Mouse (Mus musculus): ENCODE results near the gene Alcam. TPM values are rescaled to one million over a fixed set of nuclear protein-coding genes. Genes with fewer than 3 reads are reported as not detected.
A peak's percentile ranks its signal among the peaks of the same experiment; 100 is the strongest.

Alcam gene
- polyA plus RNA-seq (2012; rRNA removed) = 1.3 and 1.9 TPM in 2 replicates

DNA sequence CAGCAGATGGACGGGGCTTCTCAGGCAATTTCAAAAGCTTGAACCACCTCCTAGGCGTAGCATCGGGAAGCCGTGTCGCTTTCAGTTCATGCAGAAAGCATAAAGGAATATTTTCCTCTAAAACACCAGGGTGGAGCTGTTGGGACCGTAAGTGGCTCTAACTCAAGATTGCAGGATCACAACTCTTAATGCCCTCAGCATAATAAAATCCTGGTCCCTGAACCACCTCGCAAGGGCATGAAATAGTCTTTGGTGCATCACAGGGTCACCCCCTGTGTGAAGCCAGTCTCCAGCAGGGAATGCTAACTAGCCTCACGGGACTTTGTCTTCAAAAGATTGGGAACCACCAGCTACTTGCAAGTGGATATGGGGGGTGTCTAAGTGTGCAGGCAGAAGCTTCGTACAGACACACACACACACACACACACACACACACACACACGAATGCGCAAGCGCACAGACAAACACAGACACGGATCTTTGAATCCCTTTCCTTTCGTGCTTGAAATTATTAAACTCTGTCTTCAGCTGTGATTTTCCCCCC is at the start of gene Alcam:
Gene Alcam (minus strand): TSS at position 104 of the 544 bp plus-strand sequence.
- 0 out of 2 replicates have a peak, but pooled peaks cover 2% of the 10 kb centered on the region for H3K27me3 ChIP-seq (ENCODE audit: control insufficient read depth, insufficient read depth, low read length)
- TF ChIP-seq CTCF (IDR thresholded peaks at IDR 0.05; ENCODE audit: control insufficient read depth, insufficient read depth, insufficient replicate concordance, low read depth, low read length) (no peak), POLR2A (IDR thresholded peaks at IDR 0.05; ENCODE audit: control insufficient read depth, low read depth, low read length) (no peak)
- peaks cover 18% of the 10 kb centered on the region for H3K4me1 ChIP-seq (ENCODE audit: control insufficient read depth, insufficient read depth, low read length)
- H3K27ac ChIP-seq (ENCODE audit: control insufficient read depth, insufficient read depth, low read depth, low read length) = peak within 1 kb of the TSS; percentile 43; the same call in 1 of the 2 replicates
- H3K36me3 ChIP-seq (ENCODE audit: control insufficient read depth, insufficient read depth, low read length) = no peaks in the 10 kb centered on the region
- peak within 1 kb of the TSS; percentile 90 for H3K4me3 ChIP-seq (ENCODE audit: control insufficient read depth, low read depth, low read length)

DNA sequence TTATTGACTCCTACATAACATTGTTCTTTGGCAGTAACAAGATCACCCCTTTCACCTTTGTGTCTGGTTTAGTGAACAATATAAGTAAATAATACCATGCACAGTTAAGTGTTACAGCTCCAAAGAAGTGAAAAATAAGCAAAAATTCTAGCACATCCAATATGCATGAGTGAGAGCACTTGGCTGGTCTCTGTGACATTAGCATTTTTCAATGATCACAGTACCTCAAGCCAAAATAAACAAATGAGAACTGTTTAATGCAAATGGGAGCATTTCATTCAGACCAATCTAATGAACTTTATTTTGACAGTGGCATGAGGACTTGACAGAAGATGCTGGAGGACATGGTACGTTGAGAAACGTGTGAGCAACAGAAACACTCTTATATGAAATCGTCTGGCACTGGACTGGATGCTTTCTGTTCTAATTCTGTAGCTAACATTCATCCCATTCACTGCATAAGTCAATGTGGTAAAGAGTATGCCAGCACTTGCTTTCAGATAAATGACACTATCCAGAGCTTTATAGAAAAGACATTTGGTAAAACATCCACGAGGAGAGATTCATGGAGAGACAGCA is 45.0 kb upstream of the Alcam start:
- Histone ChIP-seq H3K27ac (ENCODE audit: control insufficient read depth, insufficient read depth, low read depth, low read length) (no peak overlapping the region), H3K27me3 (ENCODE audit: control insufficient read depth, insufficient read depth, low read length) (no peaks in the 10 kb centered on the region), H3K36me3 (ENCODE audit: control insufficient read depth, insufficient read depth, low read length) (no peaks in the 10 kb centered on the region), H3K4me3 (ENCODE audit: control insufficient read depth, low read depth, low read length) (no peak overlapping the region), H3K4me1 (ENCODE audit: control insufficient read depth, insufficient read depth, low read length) (no peaks in the 10 kb centered on the region)
- no peak for TF ChIP-seq CTCF (IDR thresholded peaks at IDR 0.05; ENCODE audit: control insufficient read depth, insufficient read depth, insufficient replicate concordance, low read depth, low read length)
- TF ChIP-seq POLR2A (IDR thresholded peaks at IDR 0.05; ENCODE audit: control insufficient read depth, low read depth, low read length) = no peak

DNA sequence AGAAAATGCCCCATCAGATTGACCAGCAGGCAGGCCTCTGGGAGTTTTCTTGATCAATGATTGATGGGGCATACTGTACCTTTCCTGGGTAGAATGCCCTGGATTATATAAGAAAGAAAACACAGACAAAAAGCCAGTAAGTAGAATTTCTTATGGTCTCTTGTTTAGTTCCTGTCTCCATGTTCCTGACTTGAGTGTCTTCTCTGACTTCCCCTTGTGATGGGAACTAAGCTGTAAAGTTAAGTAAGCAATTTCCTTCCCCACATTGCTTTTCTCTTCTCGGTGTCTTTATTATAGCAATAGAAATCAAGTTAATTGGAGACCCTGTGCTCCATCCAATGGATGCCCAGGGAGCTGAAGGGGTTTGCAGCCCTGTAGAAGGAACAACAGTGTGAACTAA is 36.7 kb upstream of the Alcam start:
- Histone ChIP-seq H3K4me3 (ENCODE audit: control insufficient read depth, low read depth, low read length) (no peak overlapping the region), H3K27me3 (ENCODE audit: control insufficient read depth, insufficient read depth, low read length) (no peaks in the 10 kb centered on the region), H3K4me1 (ENCODE audit: control insufficient read depth, insufficient read depth, low read length) (no peaks in the 10 kb centered on the region), H3K36me3 (ENCODE audit: control insufficient read depth, insufficient read depth, low read length) (no peaks in the 10 kb centered on the region), H3K27ac (ENCODE audit: control insufficient read depth, insufficient read depth, low read depth, low read length) (no peak overlapping the region)
- TF ChIP-seq CTCF (IDR thresholded peaks at IDR 0.05; ENCODE audit: control insufficient read depth, insufficient read depth, insufficient replicate concordance, low read depth, low read length) (no peak), POLR2A (IDR thresholded peaks at IDR 0.05; ENCODE audit: control insufficient read depth, low read depth, low read length) (no peak)

GRCm38 (mm10) chr16:52474235-52474634 is 20.4 kb upstream of the Alcam start:
- TF ChIP-seq POLR2A (IDR thresholded peaks at IDR 0.05; ENCODE audit: control insufficient read depth, low read depth, low read length) (no peak), CTCF (IDR thresholded peaks at IDR 0.05; ENCODE audit: control insufficient read depth, insufficient read depth, insufficient replicate concordance, low read depth, low read length) (no peak)
- Histone ChIP-seq H3K4me3 (ENCODE audit: control insufficient read depth, low read depth, low read length) (no peak overlapping the region), H3K4me1 (ENCODE audit: control insufficient read depth, insufficient read depth, low read length) (no peaks in the 10 kb centered on the region), H3K36me3 (ENCODE audit: control insufficient read depth, insufficient read depth, low read length) (no peaks in the 10 kb centered on the region), H3K27ac (ENCODE audit: control insufficient read depth, insufficient read depth, low read depth, low read length) (no peak overlapping the region), H3K27me3 (ENCODE audit: control insufficient read depth, insufficient read depth, low read length) (no peaks in the 10 kb centered on the region)

DNA sequence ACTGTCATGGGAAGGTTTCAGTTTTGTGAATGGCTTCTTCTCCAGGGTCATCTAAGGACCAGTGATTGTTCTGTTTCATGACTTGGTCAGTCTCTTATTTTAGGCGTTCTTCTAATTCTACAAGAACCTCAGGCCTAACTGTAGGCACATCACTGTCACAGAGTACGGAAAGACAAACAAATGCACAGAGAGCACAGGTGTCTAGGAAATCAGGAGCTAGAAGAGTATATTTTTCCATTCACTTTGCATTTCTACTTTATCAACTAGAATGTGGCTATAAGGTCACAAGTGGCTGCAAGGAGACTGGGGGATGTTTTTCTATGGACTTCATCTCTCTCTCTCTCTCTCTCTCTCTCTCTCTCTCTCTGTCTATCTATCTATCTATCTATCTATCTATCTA is 19.2 kb upstream of the Alcam start:
- Histone ChIP-seq H3K27me3 (ENCODE audit: control insufficient read depth, insufficient read depth, low read length) (no peaks in the 10 kb centered on the region), H3K27ac (ENCODE audit: control insufficient read depth, insufficient read depth, low read depth, low read length) (no peak overlapping the region), H3K4me1 (ENCODE audit: control insufficient read depth, insufficient read depth, low read length) (no peaks in the 10 kb centered on the region), H3K4me3 (ENCODE audit: control insufficient read depth, low read depth, low read length) (no peak overlapping the region), H3K36me3 (ENCODE audit: control insufficient read depth, insufficient read depth, low read length) (no peaks in the 10 kb centered on the region)
- TF ChIP-seq CTCF (IDR thresholded peaks at IDR 0.05; ENCODE audit: control insufficient read depth, insufficient read depth, insufficient replicate concordance, low read depth, low read length) (no peak), POLR2A (IDR thresholded peaks at IDR 0.05; ENCODE audit: control insufficient read depth, low read depth, low read length) (no peak)

GRCm38 (mm10) chr16:52472635-52473034 is 18.8 kb upstream of the Alcam start:
- Histone ChIP-seq H3K4me1 (ENCODE audit: control insufficient read depth, insufficient read depth, low read length) (no peaks in the 10 kb centered on the region), H3K27me3 (ENCODE audit: control insufficient read depth, insufficient read depth, low read length) (no peaks in the 10 kb centered on the region), H3K36me3 (ENCODE audit: control insufficient read depth, insufficient read depth, low read length) (no peaks in the 10 kb centered on the region), H3K4me3 (ENCODE audit: control insufficient read depth, low read depth, low read length) (no peak overlapping the region), H3K27ac (ENCODE audit: control insufficient read depth, insufficient read depth, low read depth, low read length) (no peak overlapping the region)
- TF ChIP-seq POLR2A (IDR thresholded peaks at IDR 0.05; ENCODE audit: control insufficient read depth, low read depth, low read length) = no peak
- TF ChIP-seq CTCF (IDR thresholded peaks at IDR 0.05; ENCODE audit: control insufficient read depth, insufficient read depth, insufficient replicate concordance, low read depth, low read length) = no peak

DNA sequence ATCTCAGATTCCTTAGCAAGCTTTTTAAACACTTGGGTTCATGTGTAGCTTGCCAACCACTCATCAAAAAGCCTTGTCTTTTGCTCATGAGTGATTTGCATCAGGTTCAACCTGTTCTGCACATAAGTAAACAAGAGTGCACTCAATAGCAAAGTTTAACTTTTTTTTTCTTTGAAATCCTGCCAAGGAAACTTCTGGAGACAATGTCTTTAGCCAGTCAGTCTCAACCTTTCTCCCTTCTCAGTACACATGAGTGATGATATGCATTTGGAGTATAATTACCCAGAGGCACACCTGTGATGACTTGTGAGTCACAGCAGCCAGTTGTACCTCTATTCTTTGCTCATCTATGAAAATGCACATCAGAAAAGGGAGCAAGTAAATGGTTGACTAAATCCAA is 18.2 kb upstream of the Alcam start:
- Histone ChIP-seq H3K4me1 (ENCODE audit: control insufficient read depth, insufficient read depth, low read length) (no peaks in the 10 kb centered on the region), H3K27me3 (ENCODE audit: control insufficient read depth, insufficient read depth, low read length) (no peaks in the 10 kb centered on the region), H3K36me3 (ENCODE audit: control insufficient read depth, insufficient read depth, low read length) (no peaks in the 10 kb centered on the region), H3K4me3 (ENCODE audit: control insufficient read depth, low read depth, low read length) (no peak overlapping the region), H3K27ac (ENCODE audit: control insufficient read depth, insufficient read depth, low read depth, low read length) (no peak overlapping the region)
- no peak for TF ChIP-seq POLR2A (IDR thresholded peaks at IDR 0.05; ENCODE audit: control insufficient read depth, low read depth, low read length)
- TF ChIP-seq CTCF (IDR thresholded peaks at IDR 0.05; ENCODE audit: control insufficient read depth, insufficient read depth, insufficient replicate concordance, low read depth, low read length) = no peak

Measured in testis, adult 2 months (tissue).